Comparison of ENCODE assay signal across 25 mouse cellular contexts in the genomic region with DNA sequence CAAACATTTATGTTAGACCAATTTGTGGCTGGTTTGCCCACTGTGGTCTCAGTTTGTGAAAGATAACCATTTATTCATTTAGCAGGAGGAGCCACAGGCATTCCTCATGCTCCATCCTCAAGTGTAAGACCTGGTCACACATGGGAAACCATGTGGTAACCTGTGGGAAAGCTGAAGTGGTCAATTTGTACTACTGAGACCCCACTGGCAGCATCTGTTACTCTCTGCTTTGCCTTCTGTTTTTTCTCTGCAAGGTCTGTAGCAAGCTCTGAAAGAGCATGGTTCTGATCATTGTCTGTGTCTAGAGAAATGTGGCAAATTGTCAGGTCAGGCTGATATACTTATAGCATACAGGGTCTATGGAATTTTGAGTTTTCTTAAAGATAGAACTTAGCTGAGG.
"Had no signal": no experiment of that assay in that cellular context is flagged by ENCODE, and none has a peak within 500 bp of the region (broad histone marks: within the 10 kb centered on the region; RNA-seq: fewer than 3 reads in every experiment).

No protein-coding gene starts in this region.

- H3K9ac ChIP-seq: heart, embryonic 12.5 days; hindbrain, embryonic 14.5 days; intestine, embryonic 15.5 days; limb, embryonic 12.5 days; liver, embryonic 13.5 days; liver, embryonic 15.5 days had no signal

- H3K27me3 ChIP-seq: heart, embryonic 12.5 days; intestine, embryonic 15.5 days; limb, embryonic 12.5 days; liver, embryonic 13.5 days; liver, embryonic 15.5 days had no signal

- H3K4me2 ChIP-seq: heart, embryonic 12.5 days; hindbrain, embryonic 14.5 days; intestine, embryonic 15.5 days; limb, embryonic 12.5 days; liver, embryonic 11.5 days; liver, embryonic 13.5 days; liver, embryonic 15.5 days had no signal

- ATAC-seq: inflammation-experienced regulatory T-cells, adult 6 months; intestine, embryonic 15.5 days; intestine, postnatal 0 days had no signal

- H3K4me3 ChIP-seq: gastrocnemius, adult 2 months; heart, embryonic 10.5 days; heart, embryonic 12.5 days; intestine, embryonic 15.5 days; layer of hippocampus, adult 2 months; left cerebral cortex, adult 2 months; limb, embryonic 10.5 days; limb, embryonic 12.5 days; liver, embryonic 13.5 days; liver, embryonic 15.5 days had no signal

- DNase-seq: gastrocnemius, adult 2 months; gastrocnemius, postnatal 10 days; gastrocnemius, postnatal 25 days; heart, adult 18-20 months; heart, postnatal 10 days; heart, postnatal 4 days; kidney, adult 18-20 months; kidney, adult 8-10 months; kidney, postnatal 10 days; kidney, postnatal 25 days; kidney, postnatal 4 days; liver; liver, embryonic 13.5 days had no signal

- H3K36me3 ChIP-seq: heart, embryonic 10.5 days; heart, embryonic 12.5 days; intestine, embryonic 15.5 days; limb, embryonic 10.5 days; limb, embryonic 12.5 days; liver, embryonic 13.5 days; liver, embryonic 15.5 days had no signal

- H3K27ac ChIP-seq: gastrocnemius, adult 2 months; heart, embryonic 10.5 days; hindbrain, embryonic 14.5 days; intestine, embryonic 15.5 days; layer of hippocampus, adult 2 months; left cerebral cortex, adult 2 months; limb, embryonic 10.5 days; limb, embryonic 12.5 days; liver, embryonic 13.5 days; liver, embryonic 15.5 days had no signal

- H3K9me3 ChIP-seq: heart, embryonic 10.5 days; heart, embryonic 12.5 days; intestine, embryonic 15.5 days; limb, embryonic 10.5 days; limb, embryonic 12.5 days; liver, embryonic 13.5 days; liver, embryonic 15.5 days had no signal

- H3K4me1 ChIP-seq: heart, embryonic 10.5 days; heart, embryonic 12.5 days; intestine, embryonic 15.5 days; limb, embryonic 10.5 days; limb, embryonic 12.5 days; liver, embryonic 13.5 days; liver, embryonic 15.5 days had no signal
